Mouse (Mus musculus) small intestine, adult 2 months (tissue): Measurements from ENCODE around the gene Coa3.

Experiments used
- CTCF ChIP-seq: fragments of 200-500 bp; IDR thresholded peaks from 2 replicates; pipeline ENCODE4 v1.5.1; 2012; ENCODE audit warnings: low read depth, mild to moderate bottlenecking, control low read depth, inconsistent platforms, low read length, moderate library complexity, mixed read lengths; ENCODE audit not compliant: insufficient replicate concordance, insufficient read length; ENCODE audit errors: extremely low read depth
- POLR2A ChIP-seq: fragments of 200-500 bp; IDR thresholded peaks from 2 replicates; pipeline ENCODE4 v1.6.1; 2012; ENCODE audit warnings: low read depth, mild to moderate bottlenecking, control low read depth, inconsistent platforms, low read length, moderate library complexity

GRCm38 (mm10) chr11:101232010-101232839, 46.7 kb downstream of the Coa3 start:
- TF ChIP-seq POLR2A (no peak), CTCF (no peak)
